Mouse (Mus musculus): ENCODE data around the gene Srp72.
"Not testable (repeated sequence)": the region's sequence is repeated elsewhere in the genome, so short reads cannot be mapped to it uniquely, and the experiment has no call there.

Gene Srp72

GRCm38 (mm10) chr5:76962545-76962944 lies 11.9 kb upstream of the Srp72 start:
- no peak for DNase-seq (ENCODE audit: extremely low read depth, low read depth, low spot score)

- no peak for DNase-seq (ENCODE audit: extremely low read depth, low read depth, low spot score)
These were observed 9.8 kb upstream of the Srp72 start for GRCm38 (mm10) chr5:76964651-76965050.

GRCm38 (mm10) chr5:76969250-76969649 lies 5.2 kb upstream of the Srp72 start:
- no peak for DNase-seq (ENCODE audit: extremely low read depth, low read depth, low spot score)

- not testable (repeated sequence) for DNase-seq (ENCODE audit: extremely low read depth, low read depth, low spot score)
These were observed 3.4 kb upstream of the Srp72 start for GRCm38 (mm10) chr5:76971115-76971514.

GRCm38 (mm10) chr5:76973488-76973887 lies 995 bp upstream of the Srp72 start:
- no peak for DNase-seq (ENCODE audit: extremely low read depth, low read depth, low spot score)

- DNase-seq (ENCODE audit: extremely low read depth, low read depth, low spot score): no peak
These were observed 303 bp upstream of the Srp72 start for GRCm38 (mm10) chr5:76974207-76974553.

- DNase-seq (ENCODE audit: extremely low read depth, low read depth, low spot score): no peak
These were observed 1.3 kb downstream of the Srp72 start for GRCm38 (mm10) chr5:76975736-76976135.

- no peak for DNase-seq (ENCODE audit: extremely low read depth, low read depth, low spot score)
These were observed 9.5 kb downstream of the Srp72 start for GRCm38 (mm10) chr5:76984015-76984414.

GRCm38 (mm10) chr5:76990789-76991188 lies 16.3 kb downstream of the Srp72 start:
- DNase-seq (ENCODE audit: extremely low read depth, low read depth, low spot score): no peak

- DNase-seq (ENCODE audit: extremely low read depth, low read depth, low spot score): no peak
These were observed 18.8 kb downstream of the Srp72 start for GRCm38 (mm10) chr5:76993174-76993814.

GRCm38 (mm10) chr5:76998416-76998815 lies 23.9 kb downstream of the Srp72 start:
- no peak for DNase-seq (ENCODE audit: extremely low read depth, low read depth, low spot score)

GRCm38 (mm10) chr5:77001192-77001591 lies 26.7 kb downstream of the Srp72 start:
- no peak for DNase-seq (ENCODE audit: extremely low read depth, low read depth, low spot score)

GRCm38 (mm10) chr5:77004051-77004821 lies 29.8 kb downstream of the Srp72 start, which contains the start of gene Arl9:
TSS of gene Arl9 (plus strand) at chr5:77004055.
- no peak for DNase-seq (ENCODE audit: extremely low read depth, low read depth, low spot score)

- DNase-seq (ENCODE audit: extremely low read depth, low read depth, low spot score): no peak
These were observed 35.9 kb downstream of the Srp72 start for GRCm38 (mm10) chr5:77010352-77010751.

- no peak for DNase-seq (ENCODE audit: extremely low read depth, low read depth, low spot score)
These were observed 36.6 kb downstream of the Srp72 start for GRCm38 (mm10) chr5:77011082-77011481.

- DNase-seq (ENCODE audit: extremely low read depth, low read depth, low spot score): no peak
These were observed 38.7 kb downstream of the Srp72 start for GRCm38 (mm10) chr5:77013171-77013570.

- DNase-seq (ENCODE audit: extremely low read depth, low read depth, low spot score): no peak
These were observed 41.3 kb downstream of the Srp72 start, which contains the start of gene Thegl for GRCm38 (mm10) chr5:77015544-77016482. TSS of gene Thegl (plus strand) at chr5:77016023.

- no peak for DNase-seq (ENCODE audit: extremely low read depth, low read depth, low spot score)
These were observed 53.6 kb downstream of the Srp72 start for GRCm38 (mm10) chr5:77028034-77028433.

- DNase-seq (ENCODE audit: extremely low read depth, low read depth, low spot score): no peak
These were observed 55.3 kb downstream of the Srp72 start for GRCm38 (mm10) chr5:77029735-77030134.

GRCm38 (mm10) chr5:77035101-77035500 lies 60.6 kb downstream of the Srp72 start:
- not testable (repeated sequence) for DNase-seq (ENCODE audit: extremely low read depth, low read depth, low spot score)

GRCm38 (mm10) chr5:77038451-77038850 lies 64.0 kb downstream of the Srp72 start:
- DNase-seq (ENCODE audit: extremely low read depth, low read depth, low spot score): no peak
